Mouse (Mus musculus) embryonic fibroblast, embryonic 13.5 days (primary cell): ENCODE results near the gene St8sia1.

ENCODE experiments used
- CTCF ChIP-seq: IDR thresholded peaks from 2 replicates; pipeline ENCODE4 v1.5.1; 2011; ENCODE audit warnings: mild to moderate bottlenecking, control low read depth, low read length, moderate library complexity, borderline replicate concordance; ENCODE audit not compliant: insufficient read depth
- POLR2A ChIP-seq: IDR thresholded peaks from 2 replicates; pipeline ENCODE4 v1.6.1; 2011; ENCODE audit warnings: low read depth, mild to moderate bottlenecking, control low read depth, low read length, moderate library complexity

- no peak for TF ChIP-seq CTCF
- no peak for TF ChIP-seq POLR2A
These were observed 24.0 kb upstream of the St8sia1 start for GRCm38 (mm10) chr6:142988231-142988630.
